Mouse (Mus musculus) fibroblast of lung, adult 2 months (primary cell): ENCODE data around the gene Arhgap42.
A peak's percentile ranks its signal among the peaks of the same experiment; 100 is the strongest.

ENCODE experiments used
- DNase-seq: peaks from one replicate; pipeline ENCODE4 v3.0.0-alpha.2; 2011; ENCODE audit warnings: low read depth

The Arhgap42 gene

DNA sequence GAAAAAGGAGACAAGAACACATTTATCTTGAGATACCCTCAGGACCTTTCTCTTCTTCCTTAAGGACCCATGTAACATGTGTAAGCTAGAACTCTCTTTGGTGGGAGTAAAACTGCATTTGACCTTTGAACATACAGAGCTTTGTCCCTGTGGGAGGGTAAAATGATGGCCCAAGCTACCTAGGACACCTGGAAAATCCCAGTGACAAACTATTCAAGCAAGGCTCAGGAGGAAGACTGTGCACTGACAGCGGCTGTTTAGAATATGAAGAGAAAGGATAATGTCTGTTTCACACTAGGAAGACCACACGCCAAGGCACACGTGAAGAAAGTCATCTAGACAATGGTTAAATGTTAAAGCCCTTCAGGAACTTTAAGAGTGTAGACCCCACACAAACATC lies 211.0 kb downstream of the Arhgap42 start:
- DNase-seq, result no peak

DNA sequence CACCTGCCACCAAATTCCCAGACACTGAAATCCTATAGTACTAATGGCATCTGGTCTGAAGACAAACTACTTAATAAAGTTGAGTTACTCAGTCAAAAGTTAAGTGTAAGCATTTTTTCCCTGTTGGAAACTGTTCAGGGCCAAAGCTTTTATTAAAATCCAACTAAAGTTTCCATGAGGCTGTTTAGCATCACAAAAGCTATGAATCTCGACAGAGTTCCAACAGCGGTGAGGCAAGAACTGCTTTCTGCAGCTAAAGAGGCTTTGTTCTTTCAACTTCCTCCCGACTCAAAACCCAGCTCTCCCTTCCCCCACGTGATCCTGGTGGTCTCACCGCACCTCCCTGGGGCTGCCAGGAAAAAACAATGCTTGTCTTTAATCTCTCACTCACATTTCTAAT lies 211.5 kb downstream of the Arhgap42 start:
- DNase-seq, result no peak

DNA sequence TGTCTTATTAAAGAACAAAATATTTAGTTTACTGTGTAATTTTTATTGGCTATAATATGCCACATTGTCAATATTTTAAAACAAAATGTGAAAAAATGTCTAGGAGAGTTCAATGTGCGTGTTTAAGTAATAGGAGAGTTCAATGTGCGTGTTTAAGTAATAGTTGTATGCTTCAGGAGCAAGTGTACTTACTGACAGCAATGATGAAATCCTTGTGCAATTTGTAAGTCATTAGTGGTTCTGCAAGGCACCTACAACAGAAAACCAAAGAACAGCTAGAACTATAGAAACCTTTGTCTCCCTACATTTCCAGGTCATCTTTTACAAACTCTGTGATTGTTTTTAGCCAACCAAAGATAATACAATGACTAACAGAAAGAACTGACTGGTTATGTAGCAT lies 223.8 kb downstream of the Arhgap42 start:
- no peak for DNase-seq

DNA sequence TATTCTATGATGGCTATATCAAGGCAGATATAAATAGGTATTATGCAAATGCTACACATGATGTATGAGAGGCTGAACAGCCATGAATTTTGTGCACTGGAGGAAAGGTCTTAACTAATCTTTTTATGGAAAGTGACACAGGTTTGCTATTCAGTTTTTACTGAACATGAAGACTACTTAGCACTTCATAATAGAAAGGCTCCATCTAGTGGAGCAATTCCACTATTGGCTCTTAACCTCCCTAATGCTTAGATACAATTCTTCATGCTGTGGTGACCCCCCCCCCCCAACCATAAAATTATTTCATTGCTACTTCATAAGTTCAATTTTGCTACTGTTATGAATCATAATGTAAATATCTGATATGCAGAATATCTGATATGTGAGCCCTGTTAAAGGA lies 237.7 kb downstream of the Arhgap42 start:
- no peak for DNase-seq

DNA sequence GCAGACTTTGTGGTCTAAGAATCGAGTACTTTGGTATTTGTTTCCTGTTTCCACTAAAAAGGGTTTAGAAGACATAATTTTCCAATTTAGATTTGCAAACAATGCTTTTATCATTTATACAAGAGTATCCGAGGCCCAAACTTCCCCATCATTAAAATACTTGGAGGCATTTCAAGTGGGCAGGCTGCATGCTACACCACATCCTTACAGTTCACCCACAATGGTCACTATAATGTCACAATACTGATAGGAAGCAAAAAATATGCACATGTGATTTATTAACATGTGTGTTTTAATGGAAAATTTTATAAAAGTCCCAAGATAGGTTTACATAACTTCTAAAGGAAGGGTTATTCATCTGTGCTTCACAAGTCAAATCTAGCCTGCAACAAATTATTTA lies 242.4 kb downstream of the Arhgap42 start:
- DNase-seq, result no peak

DNA sequence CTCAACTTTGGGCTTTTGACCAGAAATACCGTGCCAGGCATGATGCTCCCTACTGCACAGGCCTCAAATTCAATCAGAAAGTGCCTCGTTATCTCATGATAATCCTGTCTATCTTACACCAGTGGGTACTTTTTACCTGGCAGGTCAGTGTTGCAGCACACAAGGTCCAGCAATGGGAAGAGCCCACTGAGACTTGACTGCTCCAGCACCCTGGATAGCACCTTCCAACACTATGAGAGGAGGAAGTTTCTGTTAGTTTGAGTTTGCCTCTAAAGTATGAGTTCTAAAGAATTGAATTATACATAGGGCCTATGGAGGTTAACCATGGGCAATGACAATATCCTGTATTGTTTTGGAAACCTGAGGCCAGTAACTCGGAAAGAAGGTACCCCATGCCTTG lies 256.6 kb downstream of the Arhgap42 start:
- DNase-seq, result no peak

DNA sequence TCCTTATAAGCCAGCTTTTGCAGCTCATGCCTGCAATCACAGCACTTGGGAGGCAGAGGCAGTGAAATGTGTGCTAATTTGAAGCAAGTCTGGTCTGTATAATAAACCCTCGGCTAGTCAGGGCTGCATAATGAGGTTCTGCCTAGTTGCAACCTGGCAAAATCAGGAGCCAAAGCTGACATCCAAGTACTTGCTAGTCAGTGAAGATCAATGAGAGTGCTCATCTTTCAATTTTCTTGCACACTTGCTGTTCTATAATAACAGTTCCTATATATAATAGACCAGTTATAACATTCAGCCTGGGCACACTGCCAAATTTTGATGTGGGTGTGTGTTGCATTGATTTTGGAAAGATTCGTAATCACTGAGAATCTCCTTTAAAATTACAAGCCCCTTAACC lies 261.1 kb downstream of the Arhgap42 start:
- DNase-seq, result no peak

DNA sequence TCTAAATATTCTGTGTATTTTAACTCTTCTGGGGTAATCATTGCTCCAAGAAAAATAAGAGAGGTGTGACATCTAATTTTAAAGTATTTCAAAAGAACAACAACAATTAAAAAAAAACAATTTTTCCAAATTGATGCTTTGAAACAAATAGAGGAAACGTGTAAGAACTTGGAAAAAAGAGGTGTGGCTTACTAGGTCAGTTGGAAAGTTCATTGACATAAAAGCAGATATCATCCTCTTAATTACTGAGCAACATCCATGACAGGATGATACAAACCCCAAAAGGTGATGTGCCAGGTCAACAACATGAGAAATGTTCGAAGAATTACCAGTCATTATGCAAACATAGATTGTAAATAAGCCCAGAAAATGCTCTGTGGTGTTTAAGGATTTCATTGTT lies 267.4 kb downstream of the Arhgap42 start, which contains the start of gene Gm16485:
Gm16485 (plus strand) TSS at position 301 of the 400 bp plus-strand sequence.
- DNase-seq, result no peak

DNA sequence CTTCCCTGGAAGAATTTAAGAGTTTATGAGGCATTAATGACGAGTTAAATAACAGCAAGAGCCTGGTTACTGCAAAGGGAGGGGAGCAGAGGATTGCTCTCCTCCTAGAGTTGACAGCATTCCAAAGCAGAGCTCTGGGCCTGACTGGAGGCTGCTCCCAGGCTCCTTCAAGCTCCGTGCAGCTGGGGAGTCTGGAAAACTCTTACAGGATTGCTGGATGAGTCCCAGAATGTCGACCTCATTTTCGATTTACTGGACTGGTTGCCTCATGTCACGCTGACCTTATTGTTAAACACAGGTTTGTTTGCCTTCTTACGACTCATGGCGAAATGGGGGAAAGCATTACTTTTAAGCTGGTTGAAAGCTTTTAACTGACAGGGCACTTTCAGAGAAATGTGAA lies 268.7 kb downstream of the Arhgap42 start:
- peak; percentile 65 for DNase-seq

DNA sequence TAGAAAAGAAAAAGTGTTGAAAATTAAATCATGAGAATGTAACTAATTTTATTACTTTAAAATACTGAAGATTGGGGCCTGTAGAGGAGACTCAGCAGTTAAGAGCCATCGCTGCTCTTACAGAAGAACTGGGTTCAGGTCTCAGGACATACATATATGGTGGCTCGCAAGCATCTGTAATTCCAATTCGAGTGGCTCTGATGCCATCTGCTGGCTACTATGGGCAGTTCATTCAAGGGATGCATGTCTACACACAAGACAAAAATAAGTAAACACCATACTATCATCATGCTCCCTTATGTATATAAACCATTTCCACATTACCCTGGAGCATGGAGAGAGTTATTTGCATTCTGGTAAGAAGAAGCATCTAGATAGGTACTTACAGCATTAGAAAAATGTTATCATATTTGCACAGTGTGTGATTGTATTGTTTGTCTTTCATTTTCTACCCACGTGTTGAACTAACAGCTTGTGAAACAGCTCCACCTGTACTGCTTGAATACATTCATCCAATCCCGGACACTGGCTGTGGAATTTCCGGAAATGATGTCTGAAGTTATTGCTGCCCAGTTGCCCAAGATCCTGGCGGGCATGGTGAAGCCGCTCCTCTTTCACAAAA lies 274.3 kb downstream of the Arhgap42 start:
- DNase-seq, result no peak

DNA sequence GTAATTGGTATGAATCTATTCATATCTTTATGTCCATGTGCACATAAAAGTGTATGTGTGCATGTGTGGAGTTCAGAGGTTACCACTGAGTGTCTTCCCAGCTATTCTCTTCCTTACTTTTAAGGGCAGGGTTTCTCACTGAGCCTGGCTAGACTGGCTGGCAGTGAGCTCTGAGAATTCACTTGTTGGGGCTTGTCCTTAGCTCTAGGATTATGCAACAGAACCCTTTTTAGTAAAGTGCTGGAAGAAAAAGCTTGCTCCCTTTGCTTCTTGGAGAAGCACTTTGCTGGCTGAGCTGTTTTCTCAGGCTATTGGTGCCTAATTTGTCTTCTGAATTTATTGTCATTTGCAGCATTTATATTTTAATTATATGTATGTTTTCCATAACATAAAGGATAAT lies 285.6 kb downstream of the Arhgap42 start:
- no peak for DNase-seq
